Mouse (Mus musculus): ENCODE results near the gene Tbc1d19. TPM values are rescaled to one million over a fixed set of nuclear protein-coding genes. Genes with fewer than 3 reads are reported as not detected.

The Tbc1d19 gene
- total RNA-seq (2021), result 10 to 100 TPM; 21.5 to 27.1 TPM
- long read RNA-seq, experiment 1, transcript Tbc1d19-201 (21 exons, 2,273 nt), result major isoform, 9 of 10 reads
- long read RNA-seq, experiment 1, partial matches to known transcripts, result 0 of 10 reads
- long read RNA-seq, experiment 1, other reads (novel, unspliced or antisense), result 1 of 10 reads
- long read RNA-seq, experiment 2, partial matches to known transcripts, result 1 of 5 reads
- long read RNA-seq, experiment 2, other reads (novel, unspliced or antisense), result 0 of 5 reads

GRCm38 (mm10) chr5:53809115-53809991 is at the start of gene Tbc1d19:
Tbc1d19 (plus strand) TSS chr5:53809606.
- peak; percentile 88 to 89 for DNase-seq

GRCm38 (mm10) chr5:53759912-53760311 is 49.5 kb upstream of the Tbc1d19 start:
- no peak for DNase-seq

- no peak for DNase-seq
Measured at GRCm38 (mm10) chr5:53760914-53761313, 48.5 kb upstream of the Tbc1d19 start.

GRCm38 (mm10) chr5:53761346-53761745 is 48.1 kb upstream of the Tbc1d19 start:
- no peak for DNase-seq

GRCm38 (mm10) chr5:53784818-53785520 is 24.4 kb upstream of the Tbc1d19 start:
- DNase-seq, result no peak

- no peak for DNase-seq
Measured at GRCm38 (mm10) chr5:53801379-53801778, 8.0 kb upstream of the Tbc1d19 start.

- DNase-seq, result no peak
Measured at GRCm38 (mm10) chr5:53819711-53820110, 10.3 kb downstream of the Tbc1d19 start.

GRCm38 (mm10) chr5:53825886-53826285 is 16.5 kb downstream of the Tbc1d19 start:
- DNase-seq, result no peak

- DNase-seq, result no peak
Measured at GRCm38 (mm10) chr5:53834489-53834888, 25.1 kb downstream of the Tbc1d19 start.

- DNase-seq, result no peak
Measured at GRCm38 (mm10) chr5:53841256-53841655, 31.9 kb downstream of the Tbc1d19 start.

- DNase-seq, result no peak
Measured at GRCm38 (mm10) chr5:53848294-53848942, 39.0 kb downstream of the Tbc1d19 start.

- DNase-seq, result no peak
Measured at GRCm38 (mm10) chr5:53852574-53852973, 43.2 kb downstream of the Tbc1d19 start.

GRCm38 (mm10) chr5:53854561-53854960 is 45.2 kb downstream of the Tbc1d19 start:
- no peak for DNase-seq

- DNase-seq, result no peak
Measured at GRCm38 (mm10) chr5:53856011-53856410, 46.6 kb downstream of the Tbc1d19 start.

GRCm38 (mm10) chr5:53865146-53865545 is 55.7 kb downstream of the Tbc1d19 start:
- DNase-seq, result no peak

- DNase-seq, result no peak
Measured at GRCm38 (mm10) chr5:53865991-53866390, 56.6 kb downstream of the Tbc1d19 start.

- peak; percentile 60 to 74 for DNase-seq
Measured at GRCm38 (mm10) chr5:53871665-53872312, 62.4 kb downstream of the Tbc1d19 start.

GRCm38 (mm10) chr5:53874966-53875365 is 65.6 kb downstream of the Tbc1d19 start:
- no peak for DNase-seq

- peak in 1 of 2 experiments; percentile 6 for DNase-seq
Measured at GRCm38 (mm10) chr5:53880724-53881123, 71.3 kb downstream of the Tbc1d19 start.

GRCm38 (mm10) chr5:53881381-53881990 is 72.1 kb downstream of the Tbc1d19 start:
- DNase-seq, result peak; percentile 36 to 48

GRCm38 (mm10) chr5:53901406-53901805 is 92.0 kb downstream of the Tbc1d19 start:
- no peak for DNase-seq
